Mouse (Mus musculus) heart, embryonic 14.5 days (tissue): Measurements from ENCODE around the gene Lrrc29. TPM values are rescaled to one million over a fixed set of nuclear protein-coding genes. Genes with fewer than 3 reads are reported as not detected.

Source experiments
- ATAC-seq: fragments of 200-750 bp; cut with Nextera tagmentation; 2 replicates; pipeline ENCODE4 v1.8.0; 2017; ENCODE audit warnings: low read depth, moderate TSS enrichment; ENCODE audit not compliant: insufficient number of reproducible peaks, insufficient read depth, low FRiP score
- H3K27ac ChIP-seq, 2 experiments: fragments of 200-500 bp in 1 of 2; fragments of 300-500 bp in 1 of 2; sonication (generic) in 1 of 2; replicated peaks in 1 of 2; 2 replicates each; pipeline ENCODE4 v1.5.1; 2012 to 2014; ENCODE audit warnings: low read depth in 2 of 2, low read length in 2 of 2, control low read depth in 1 of 2, mild to moderate bottlenecking in 1 of 2, mixed read lengths in 1 of 2; ENCODE audit not compliant: control insufficient read depth in 1 of 2, insufficient read depth in 1 of 2
- H3K27me3 ChIP-seq: fragments of 300-500 bp; sonication (generic); 2 replicates; pipeline ENCODE4 v1.6.1; 2014; ENCODE audit warnings: mild to moderate bottlenecking, low read length, control low read depth; ENCODE audit not compliant: control insufficient read depth, insufficient read depth
- H3K36me3 ChIP-seq: fragments of 300-500 bp; sonication (generic); 2 replicates; pipeline ENCODE4 v1.6.1; 2014; ENCODE audit warnings: mild to moderate bottlenecking, control low read depth, low read length, mixed read lengths; ENCODE audit not compliant: control insufficient read depth, insufficient read depth
- H3K4me1 ChIP-seq, 2 experiments: fragments of 200-500 bp in 1 of 2; fragments of 300-500 bp in 1 of 2; sonication (generic) in 1 of 2; 2 replicates each; pipeline ENCODE4 v1.6.1; 2012 to 2014; ENCODE audit warnings: low read length in 2 of 2, control low read depth in 1 of 2, mixed read lengths in 1 of 2; ENCODE audit not compliant: control insufficient read depth in 2 of 2, insufficient read depth in 2 of 2
- H3K4me2 ChIP-seq: fragments of 300-500 bp; sonication (generic); 2 replicates; pipeline ENCODE4 v1.6.1; 2014; ENCODE audit warnings: mild to moderate bottlenecking, low read length
- H3K4me3 ChIP-seq, 2 experiments: fragments of 200-500 bp in 1 of 2; fragments of 300-500 bp in 1 of 2; sonication (generic) in 1 of 2; 2 replicates each; pipeline ENCODE4 v1.5.1; 2012 to 2014; ENCODE audit warnings: low read length in 2 of 2, mild to moderate bottlenecking in 2 of 2, control low read depth in 1 of 2, low read depth in 1 of 2, moderate library complexity in 1 of 2; ENCODE audit not compliant: control insufficient read depth in 1 of 2, insufficient read depth in 1 of 2
- H3K9ac ChIP-seq: fragments of 300-500 bp; sonication (generic); 2 replicates; pipeline ENCODE4 v1.6.1; 2014; ENCODE audit warnings: mild to moderate bottlenecking, low read length
- H3K9me3 ChIP-seq: fragments of 300-500 bp; sonication (generic); 2 replicates; pipeline ENCODE4 v1.6.1; 2016; ENCODE audit warnings: low read length, control low read depth; ENCODE audit not compliant: control insufficient read depth
- WGBS: fragments of 180-500 bp; shearing (Covaris S2); extraction: QIAGEN DNeasy Blood & Tissue Kit; methylation state at CpG from one replicate; pipeline ENCODE4 v1.1.7; 2014; 5-methylcytosine and 5-hydroxymethylcytosine counted together
- polyA plus RNA-seq: library from polyadenylated mRNA; unstranded; fragments of >200 nt; fragmentation: Nextera tagmentation; extraction: Ambion mirVana; gene quantifications from 2 replicates; pipeline ENCODE4 v1.2.1, GENCODE M21; 2014

Lrrc29 gene
- polyA plus RNA-seq, 1 experiment from 2014 or later: 1.2 TPM

GRCm38 (mm10) chr8:105298351-105299252, 27.5 kb downstream of the Lrrc29 start:
- ATAC-seq: no peak
- Histone ChIP-seq H3K4me3 (peak overlapping the region; percentile 81 to 98), H3K36me3 (peaks cover 49% of the 10 kb centered on the region), H3K27ac (no peak overlapping the region), H3K4me1 (peaks cover 11 to 20% of the 10 kb centered on the region in 2 experiments), H3K9me3 (no peaks in the 10 kb centered on the region), H3K4me2 (peak overlapping the region; percentile 77), H3K9ac (peak overlapping the region; percentile 95), H3K27me3 (no peaks in the 10 kb centered on the region)
- WGBS: 49% methylated on average over 18 of the region's 18 CpGs

- Histone ChIP-seq H3K4me3 (peak within 1 kb of the TSS; percentile 81 to 98), H3K4me1 (peaks cover 9 to 17% of the 10 kb centered on the region in 2 experiments), H3K27ac (peak within 1 kb of the TSS; percentile 74 to 82), H3K27me3 (no peaks in the 10 kb centered on the region), H3K36me3 (peaks cover 40% of the 10 kb centered on the region), H3K4me2 (peak within 1 kb of the TSS; percentile 77), H3K9ac (peak within 1 kb of the TSS; percentile 95), H3K9me3 (no peaks in the 10 kb centered on the region)
- ATAC-seq: peak; percentile 78
- under 1% methylated on average over 58 of the region's 58 CpGs for WGBS
Measured at GRCm38 (mm10) chr8:105297511-105298192, 28.4 kb downstream of the Lrrc29 start, which contains the start of gene E2f4. E2f4 (plus strand) TSS chr8:105297663.

- Histone ChIP-seq H3K9me3 (no peaks in the 10 kb centered on the region), H3K27ac (peak within 1 kb of the TSS; percentile 65 to 78), H3K9ac (peak within 1 kb of the TSS; percentile 95), H3K36me3 (peaks cover 23% of the 10 kb centered on the region), H3K4me3 (peak within 1 kb of the TSS; percentile 34 to 98), H3K4me2 (peak within 1 kb of the TSS; percentile 77), H3K27me3 (no peaks in the 10 kb centered on the region), H3K4me1 (peaks cover 9 to 17% of the 10 kb centered on the region in 2 experiments)
- 36% methylated on average over 11 of the region's 11 CpGs for WGBS
- no peak for ATAC-seq
Measured at GRCm38 (mm10) chr8:105295895-105296573, 30.0 kb downstream of the Lrrc29 start, which contains the start of gene Exoc3l. Exoc3l (minus strand) TSS chr8:105296101.

- Histone ChIP-seq H3K4me2 (peak overlapping the region; percentile 50), H3K36me3 (peaks cover 16% of the 10 kb centered on the region), H3K9me3 (no peaks in the 10 kb centered on the region), H3K9ac (peak overlapping the region; percentile 45), H3K27ac (peak overlapping the region; percentile 61 to 65; a peak in 2 of 4 replicates), H3K4me1 (peaks cover 9 to 17% of the 10 kb centered on the region in 2 experiments), H3K4me3 (peak overlapping the region; percentile 33 to 34), H3K27me3 (peaks cover 3% of the 10 kb centered on the region; the same call in 1 of the 2 replicates)
- ATAC-seq: no peak
- 49% methylated on average over 11 of the region's 11 CpGs for WGBS
Measured at GRCm38 (mm10) chr8:105295256-105295655, 30.8 kb downstream of the Lrrc29 start.

- peaks cover 11% of the 10 kb centered on the region for H3K36me3 ChIP-seq
Measured at GRCm38 (mm10) chr8:105294776-105295175, 31.3 kb downstream of the Lrrc29 start.

GRCm38 (mm10) chr8:105293405-105293804, 32.7 kb downstream of the Lrrc29 start:
- ATAC-seq: no peak
- H3K4me1 ChIP-seq: peaks cover 10 to 18% of the 10 kb centered on the region in 2 experiments
- no peak overlapping the region for H3K4me2 ChIP-seq
- no peaks in the 10 kb centered on the region for H3K9me3 ChIP-seq
- H3K9ac ChIP-seq: no peak overlapping the region
- H3K27me3 ChIP-seq: peaks cover 8% of the 10 kb centered on the region
- H3K27ac ChIP-seq: no peak overlapping the region
- no peaks in the 10 kb centered on the region for H3K36me3 ChIP-seq
- 56% methylated on average over 19 of the region's 19 CpGs for WGBS
- no peak overlapping the region for H3K4me3 ChIP-seq

More at GRCm38 (mm10) chr8:105294776-105295175, 31.3 kb downstream of the Lrrc29 start:
- 59% methylated on average over 9 of the region's 9 CpGs for WGBS
- H3K4me2 ChIP-seq: peak overlapping the region; percentile 50
- no peak overlapping the region; the same call in 1 of the 2 replicates for H3K9ac ChIP-seq
- H3K9me3 ChIP-seq: no peaks in the 10 kb centered on the region
- no peak overlapping the region for H3K27ac ChIP-seq
- H3K4me3 ChIP-seq: peak overlapping the region; percentile 33 to 34; a peak in 3 of 4 replicates
- no peak for ATAC-seq
- H3K4me1 ChIP-seq: peaks cover 10 to 22% of the 10 kb centered on the region in 2 experiments
- peaks cover 7% of the 10 kb centered on the region for H3K27me3 ChIP-seq

- 73% methylated on average over 7 of the region's 7 CpGs for WGBS
- ATAC-seq: no peak
- no peak overlapping the region for H3K4me2 ChIP-seq
Measured at GRCm38 (mm10) chr8:105292471-105292870, 33.6 kb downstream of the Lrrc29 start.

More at GRCm38 (mm10) chr8:105292471-105292870, 33.6 kb downstream of the Lrrc29 start:
- Histone ChIP-seq H3K9me3 (no peaks in the 10 kb centered on the region), H3K4me3 (no peak overlapping the region), H3K4me1 (peaks cover 6 to 14% of the 10 kb centered on the region in 2 experiments), H3K9ac (no peak overlapping the region), H3K36me3 (no peaks in the 10 kb centered on the region), H3K27me3 (peaks cover 8% of the 10 kb centered on the region), H3K27ac (no peak overlapping the region)
